Mouse (Mus musculus) liver (tissue): ENCODE measurements around the gene Eme2.
A peak's percentile ranks its signal among the peaks of the same experiment; 100 is the strongest.
"Not testable (repeated sequence)": the region's sequence is repeated elsewhere in the genome, so short reads cannot be mapped to it uniquely, and the experiment has no call there.

Experiments
- DNase-seq: peaks from one replicate; pipeline ENCODE4 v3.0.0-alpha.2; 2020; ENCODE audit warnings: mixed read lengths

Eme2 gene

DNA sequence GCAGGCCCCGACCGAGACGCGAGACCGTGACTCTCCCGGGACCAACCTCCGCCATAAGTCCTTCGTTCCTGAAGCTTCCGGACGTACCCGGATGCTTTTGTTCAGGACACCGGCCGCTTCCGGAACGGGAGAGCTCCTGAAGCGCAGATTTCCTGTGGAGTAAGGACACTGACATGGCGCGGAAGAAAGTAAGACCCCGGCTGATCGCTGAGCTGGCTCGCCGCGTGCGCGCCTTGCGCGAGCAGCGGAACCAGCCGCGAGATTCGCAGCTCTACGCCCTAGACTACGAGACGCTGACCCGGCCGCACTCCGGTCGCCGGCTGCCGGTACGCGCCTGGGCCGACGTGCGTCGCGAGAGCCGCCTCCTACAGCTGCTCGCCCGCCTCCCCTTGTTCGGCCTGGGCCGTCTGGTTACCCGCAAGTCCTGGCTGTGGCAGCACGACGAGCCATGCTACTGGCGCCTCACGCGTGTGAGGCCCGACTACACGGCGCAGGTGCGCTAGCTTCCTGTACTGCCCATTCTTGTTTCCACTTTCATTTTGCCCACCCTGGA lies at the start of gene Eme2, which contains the start of gene Mrps34:
Eme2 (minus strand) TSS at position 93 of the 553 bp plus-strand sequence.
Mrps34 (plus strand) TSS at position 122 of the 553 bp plus-strand sequence.
- DNase-seq, result peak; percentile 84

DNA sequence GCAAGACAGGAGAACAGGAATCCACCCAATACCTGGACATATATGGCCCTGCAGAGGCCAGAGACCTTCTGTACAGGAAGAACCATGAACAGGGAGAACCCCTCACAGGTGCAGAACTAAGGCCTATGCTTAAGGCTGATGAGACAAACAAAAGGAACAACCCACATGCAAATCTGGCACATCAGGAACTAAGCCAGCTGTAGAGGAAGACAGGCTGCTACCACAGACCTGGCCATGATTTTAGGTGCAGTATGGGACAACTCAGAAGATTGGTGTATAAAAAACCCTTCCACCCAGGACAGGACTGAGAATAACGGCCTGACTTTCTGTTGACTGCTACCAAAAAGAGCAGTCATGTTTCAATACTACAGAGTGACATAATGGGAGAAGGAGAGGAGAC lies 48.7 kb upstream of the Eme2 start:
- DNase-seq, result not testable (repeated sequence)

DNA sequence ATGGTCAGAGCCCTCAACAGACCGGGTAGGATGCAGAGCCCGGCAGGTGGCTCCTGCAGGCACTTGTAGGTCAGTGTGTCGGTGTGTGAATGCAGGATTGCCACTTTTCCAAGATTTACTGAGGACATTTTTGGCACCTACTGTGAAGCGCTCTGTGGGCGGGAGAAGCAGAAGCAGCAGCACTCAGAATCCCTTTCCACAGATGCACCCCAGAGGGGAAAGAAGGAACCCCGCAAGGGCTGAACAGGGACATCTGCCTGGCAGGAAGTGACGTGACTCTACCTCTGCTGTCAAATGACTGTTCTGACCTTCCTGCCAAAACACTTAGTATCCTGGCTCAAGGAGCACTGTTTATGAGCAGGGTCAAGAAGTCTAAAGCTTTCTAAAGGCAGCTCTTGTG lies 48.1 kb upstream of the Eme2 start:
- no peak for DNase-seq

DNA sequence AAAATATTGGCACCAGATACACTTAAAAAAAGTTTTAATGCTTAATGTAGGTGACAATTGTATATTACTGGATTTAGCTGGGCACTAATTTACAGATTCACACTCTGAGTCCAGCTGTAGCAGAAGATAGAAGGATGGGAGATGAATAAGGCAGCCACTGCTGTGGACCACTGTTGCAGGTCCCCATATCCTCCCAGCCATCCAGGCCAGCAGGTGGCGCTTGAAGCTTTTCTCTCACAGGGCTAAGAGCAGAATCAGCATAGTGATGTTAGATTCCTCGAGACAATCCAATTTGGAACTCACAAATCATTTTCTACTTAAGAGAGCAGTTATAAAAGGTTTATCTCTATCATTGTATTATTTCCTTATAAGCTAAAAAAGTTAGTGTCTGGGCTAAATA lies 47.6 kb upstream of the Eme2 start:
- DNase-seq, result not testable (repeated sequence)

DNA sequence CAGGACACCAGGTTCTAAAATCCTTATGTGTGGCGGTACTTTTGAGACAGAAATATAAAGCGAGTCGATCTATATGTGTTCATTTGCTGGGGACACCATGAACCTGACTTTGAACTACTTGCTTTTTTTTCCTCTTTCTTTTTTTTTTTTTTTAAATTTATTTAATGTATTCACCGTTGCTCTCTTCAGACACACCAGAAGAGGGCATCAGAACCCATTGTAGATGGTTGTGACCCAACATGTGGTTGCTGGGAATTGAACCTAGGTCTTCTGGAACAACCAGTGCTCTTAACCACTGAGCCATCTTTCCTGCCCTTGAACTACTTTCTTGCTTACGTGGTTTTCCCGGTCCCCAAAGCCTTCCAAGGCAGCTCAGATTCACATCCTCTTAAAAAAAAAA lies 42.4 kb upstream of the Eme2 start:
- no peak for DNase-seq

DNA sequence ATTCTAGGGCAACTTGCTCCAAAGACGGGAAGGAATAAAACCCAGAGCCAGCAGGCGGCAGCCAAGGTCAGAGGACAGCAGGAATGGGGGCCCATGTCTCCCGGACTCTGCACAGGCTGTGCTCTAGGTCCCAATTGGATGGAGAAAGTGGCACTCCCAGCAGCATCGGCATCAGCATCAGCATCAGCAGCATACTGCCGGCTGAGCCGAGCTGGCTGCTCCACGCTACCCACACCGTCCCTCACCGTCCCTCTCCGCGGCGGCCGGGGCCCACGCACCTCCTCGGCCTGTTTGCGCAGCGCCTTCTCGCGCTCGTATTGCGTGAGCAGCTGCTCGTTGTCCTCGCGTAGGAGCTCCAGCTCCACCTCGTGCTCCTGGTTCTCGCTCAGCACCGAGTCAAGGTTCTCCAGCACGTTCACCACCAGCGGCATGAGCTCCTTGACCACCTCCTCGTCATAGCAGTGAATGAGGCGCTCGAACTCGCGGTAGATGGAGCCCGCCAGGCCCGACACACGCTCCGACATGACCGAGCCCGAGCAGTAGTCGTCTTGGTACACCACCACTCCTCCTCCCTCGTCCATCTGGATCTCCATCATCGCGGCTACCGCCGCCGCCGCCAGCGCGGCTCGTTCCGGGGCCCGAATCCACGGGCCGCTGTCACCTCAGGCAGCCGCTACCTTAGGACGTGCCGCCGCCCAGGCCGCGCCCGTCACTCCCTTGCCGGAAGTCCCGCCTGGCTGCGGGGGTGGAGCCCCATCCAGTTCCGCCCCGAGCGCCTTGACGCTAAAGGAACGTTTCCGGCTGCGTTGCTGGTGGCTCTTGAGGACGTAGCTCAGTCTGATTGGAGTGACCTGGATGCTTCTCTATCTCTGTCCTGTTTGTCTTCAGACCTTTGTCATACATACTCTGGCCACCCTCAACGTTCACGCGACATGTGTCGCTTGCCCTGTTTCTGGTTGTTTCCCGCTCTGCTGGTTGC lies 41.7 kb upstream of the Eme2 start, which contains the start of gene Mapk8ip3:
Mapk8ip3 (minus strand) TSS at position 719 of the 979 bp plus-strand sequence.
- DNase-seq, result peak; percentile 97

DNA sequence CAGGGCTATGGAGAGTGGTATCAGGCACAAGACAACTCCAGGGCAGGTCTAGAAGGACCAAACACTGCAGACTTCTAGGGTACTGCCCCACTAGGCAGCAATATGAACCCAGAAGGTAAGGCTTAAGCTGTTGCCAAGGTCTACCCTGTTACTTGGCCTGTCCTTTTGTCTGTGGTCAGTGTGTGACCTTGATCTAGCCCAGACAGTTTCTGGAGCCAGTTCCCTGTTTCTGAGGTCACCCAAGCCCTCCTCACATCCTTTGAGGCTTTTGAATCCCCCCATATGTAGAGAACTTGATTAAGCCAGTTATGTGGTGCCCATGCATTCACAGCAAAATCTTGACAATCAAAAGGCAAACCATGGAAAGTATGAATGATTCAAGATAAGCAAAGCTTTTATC lies 40.8 kb upstream of the Eme2 start:
- DNase-seq, result no peak

DNA sequence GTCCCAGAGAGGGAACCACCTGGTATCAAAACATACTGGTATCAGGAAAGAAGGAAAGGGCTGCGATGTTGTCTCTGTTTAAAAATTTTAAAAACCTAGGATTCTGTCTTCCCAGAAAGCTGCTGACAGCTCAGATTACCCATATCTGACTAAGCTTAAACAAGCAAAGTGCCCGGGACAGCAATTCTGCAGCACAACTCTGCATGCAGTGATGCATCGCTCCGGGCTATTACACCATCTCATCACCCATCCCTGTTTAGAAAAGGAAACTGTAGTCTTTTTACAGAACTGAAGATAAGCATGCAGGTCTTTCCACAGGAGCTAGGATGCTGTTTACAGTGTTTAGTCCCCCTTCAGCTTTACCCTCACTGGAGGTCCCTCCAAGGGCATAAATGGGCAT lies 40.0 kb upstream of the Eme2 start:
- no peak for DNase-seq

DNA sequence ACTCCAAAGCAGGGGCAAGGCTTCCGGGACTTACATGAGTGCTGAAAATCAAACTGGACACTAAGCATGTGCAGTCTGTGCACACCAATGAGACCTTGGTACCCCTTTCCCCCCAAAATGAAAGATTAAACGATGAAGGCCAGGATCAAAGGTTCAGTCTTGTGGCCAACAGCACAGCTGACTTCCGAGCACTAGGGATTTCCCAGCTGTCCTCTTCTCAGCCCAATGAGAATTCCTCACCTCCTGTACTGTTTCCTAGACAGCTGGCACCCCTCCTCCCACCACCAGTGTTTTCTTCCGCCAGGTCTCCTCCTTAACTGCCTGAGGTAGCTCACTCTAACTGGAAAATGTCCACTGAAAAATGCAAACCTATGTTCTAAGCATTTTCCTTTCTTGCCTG lies 38.3 kb upstream of the Eme2 start:
- DNase-seq, result no peak

DNA sequence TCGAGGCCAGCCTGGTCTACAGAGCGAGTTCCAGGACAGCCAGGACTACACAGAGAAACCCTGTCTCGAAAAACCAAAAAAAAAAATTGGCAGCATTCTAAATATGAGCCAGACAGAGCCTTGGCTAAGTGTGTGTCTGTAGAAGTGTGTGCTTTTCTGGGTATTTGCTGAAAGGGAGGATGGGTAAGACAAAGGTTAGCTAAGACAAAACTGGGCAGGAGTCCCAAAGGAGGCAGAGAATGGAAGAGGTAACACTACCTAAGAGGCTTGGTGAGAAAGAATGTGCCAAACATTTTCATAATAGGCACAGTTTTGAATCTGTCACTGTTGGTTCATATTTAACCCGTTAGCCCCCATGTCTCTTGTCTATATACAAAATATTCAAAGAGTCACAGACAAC lies 37.5 kb upstream of the Eme2 start:
- no peak for DNase-seq

DNA sequence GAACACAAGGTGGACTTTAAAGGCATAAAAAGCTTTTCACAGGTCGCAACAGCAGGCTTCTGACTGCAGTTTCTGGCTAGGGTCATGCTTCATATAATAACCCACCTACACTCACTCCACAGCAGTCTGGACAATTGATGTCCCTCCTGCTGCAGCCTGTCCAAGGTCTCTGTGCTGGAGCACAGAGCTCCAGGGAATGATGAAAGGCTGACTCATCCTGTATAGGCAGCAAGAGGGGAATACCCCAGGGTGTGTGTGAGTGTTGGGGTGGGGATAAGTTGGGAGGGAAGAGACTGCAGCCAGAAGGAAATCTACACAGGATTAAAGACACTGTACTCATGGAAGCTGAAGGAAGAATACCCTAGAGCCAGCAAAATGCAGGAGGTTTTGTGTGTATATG lies 34.6 kb upstream of the Eme2 start:
- DNase-seq, result no peak

DNA sequence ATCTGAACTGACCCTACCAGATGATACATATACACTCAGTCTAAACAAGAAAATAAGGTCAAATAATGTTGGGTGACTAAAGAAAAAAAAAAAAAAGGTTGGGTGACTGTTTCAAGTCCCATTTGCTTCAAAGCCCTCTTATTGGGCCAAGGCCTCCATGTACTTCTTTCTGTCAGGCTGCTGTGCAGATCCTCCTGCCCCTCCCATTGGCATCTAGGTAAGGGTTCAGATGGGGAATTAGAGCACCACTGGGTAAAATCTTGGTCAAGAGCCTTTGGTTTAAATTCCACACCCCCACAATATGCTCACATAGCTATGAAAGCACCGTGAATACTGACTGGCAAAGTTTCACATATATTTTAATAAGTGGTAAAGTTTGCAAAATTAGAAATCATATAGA lies 28.4 kb upstream of the Eme2 start:
- no peak for DNase-seq

DNA sequence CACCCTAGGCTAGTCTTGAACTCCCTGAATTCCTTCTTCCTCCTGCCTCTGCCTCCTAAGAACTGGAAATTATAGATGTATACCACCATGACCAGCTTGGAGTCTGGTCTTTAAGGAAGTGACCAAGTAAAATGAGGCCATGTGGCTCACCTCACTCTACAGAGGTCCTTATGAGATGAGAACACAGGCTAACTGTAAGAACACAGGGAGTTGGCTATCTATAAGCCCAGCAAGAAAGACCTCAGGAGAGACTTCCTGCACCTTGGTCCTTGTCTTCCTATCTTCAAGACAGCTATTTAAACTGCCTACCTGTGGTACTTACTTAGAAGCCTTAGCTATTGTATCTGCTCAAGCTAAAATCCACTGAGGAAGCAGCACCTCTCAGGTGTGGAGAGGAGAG lies 19.1 kb upstream of the Eme2 start:
- DNase-seq, result no peak

DNA sequence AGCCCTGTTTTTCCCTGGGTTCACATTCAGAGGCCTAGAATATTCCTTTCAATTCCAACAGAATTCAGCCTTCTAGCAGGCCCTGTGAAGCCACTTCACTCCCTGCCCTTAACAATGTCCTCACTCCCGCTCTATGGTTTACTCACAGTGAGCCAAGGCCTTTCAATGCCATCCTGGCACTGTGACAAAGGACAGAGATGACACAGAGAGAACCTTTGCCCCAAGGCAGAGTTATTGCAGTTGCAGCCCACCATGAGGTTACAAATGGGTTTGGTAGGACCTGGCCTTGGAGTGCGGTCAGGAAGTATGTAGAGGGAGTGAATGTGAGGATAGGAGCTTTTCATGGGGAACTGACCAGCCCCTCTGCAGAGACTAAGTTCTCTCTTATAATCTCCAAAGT lies 12.7 kb upstream of the Eme2 start:
- DNase-seq, result no peak

DNA sequence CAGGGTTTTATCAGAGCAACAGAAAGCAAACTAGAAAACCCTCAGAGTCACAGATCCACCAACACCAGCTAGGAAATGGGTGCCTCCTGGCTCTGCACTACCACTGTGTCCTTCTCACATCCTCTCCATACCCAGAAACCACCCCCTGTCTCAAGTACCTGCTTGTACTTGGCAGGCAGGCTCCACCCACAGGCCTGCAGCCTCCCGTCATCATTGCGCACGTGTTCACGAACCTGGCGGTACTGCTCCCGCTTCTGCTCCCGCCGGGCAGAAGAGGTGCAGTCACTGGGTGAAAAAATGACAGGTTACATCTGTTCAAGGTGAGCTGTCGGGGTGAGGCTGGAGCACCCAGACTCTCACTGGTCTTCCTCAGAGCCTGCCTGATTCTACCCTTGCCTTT lies 8.9 kb upstream of the Eme2 start:
- DNase-seq, result peak; percentile 56

DNA sequence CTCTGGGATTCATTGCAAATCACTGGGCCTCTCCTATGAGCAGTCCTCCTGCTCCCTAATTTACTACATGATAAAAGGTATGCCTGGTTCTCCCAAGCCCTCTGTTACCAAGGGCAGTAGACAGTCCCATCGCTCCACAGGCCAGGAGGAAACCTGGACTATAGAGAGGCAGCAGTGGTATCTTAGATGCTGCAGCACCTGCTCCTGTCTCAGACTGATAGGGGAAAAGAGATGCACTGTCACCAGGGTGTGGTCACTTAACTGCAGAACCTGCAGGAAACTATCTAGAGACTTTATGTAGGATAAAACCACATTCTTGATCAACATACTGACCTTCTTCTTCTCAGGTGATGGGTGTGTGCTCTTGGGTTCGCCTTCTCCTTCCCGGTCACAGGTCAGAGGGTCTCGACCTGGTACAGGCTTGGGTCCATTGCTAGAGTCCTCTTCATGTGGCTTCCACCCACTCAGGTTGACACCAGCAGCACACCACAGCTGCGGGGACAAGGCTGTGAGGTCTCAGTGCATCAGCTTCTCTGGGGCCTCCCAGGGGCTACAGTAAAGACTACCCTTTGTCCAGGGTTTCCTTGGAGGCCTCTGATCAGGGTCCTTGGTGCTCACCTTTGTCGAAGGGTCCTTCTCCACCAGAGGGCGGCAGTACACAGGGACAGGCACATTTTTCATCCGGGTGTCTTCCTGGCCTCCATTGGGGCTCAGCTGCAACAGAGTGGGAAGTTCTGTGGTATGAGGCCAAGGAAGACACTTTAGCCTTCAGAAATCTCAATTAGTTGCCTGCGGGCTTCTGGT lies 8.0 kb upstream of the Eme2 start:
- peak; percentile 85 for DNase-seq

DNA sequence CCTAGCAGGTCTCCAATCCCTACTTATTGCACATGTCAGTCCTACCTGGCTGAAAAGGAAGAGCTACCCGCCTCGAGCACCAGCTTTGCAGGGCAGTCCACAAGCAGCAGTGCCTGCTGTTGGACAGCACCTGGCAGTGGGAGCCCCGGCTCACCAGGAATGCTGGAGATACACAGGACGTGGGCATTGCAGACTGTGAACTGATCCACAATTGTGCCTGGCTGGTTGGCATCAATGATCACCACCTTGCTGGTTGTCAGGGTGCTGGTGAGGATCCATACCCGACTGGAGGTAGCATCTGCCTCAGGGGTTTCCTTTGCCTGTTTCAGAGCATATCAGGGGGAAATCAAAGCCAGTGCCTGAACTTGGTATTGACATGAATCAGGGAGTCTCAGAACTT lies 7.2 kb upstream of the Eme2 start:
- DNase-seq, result no peak

DNA sequence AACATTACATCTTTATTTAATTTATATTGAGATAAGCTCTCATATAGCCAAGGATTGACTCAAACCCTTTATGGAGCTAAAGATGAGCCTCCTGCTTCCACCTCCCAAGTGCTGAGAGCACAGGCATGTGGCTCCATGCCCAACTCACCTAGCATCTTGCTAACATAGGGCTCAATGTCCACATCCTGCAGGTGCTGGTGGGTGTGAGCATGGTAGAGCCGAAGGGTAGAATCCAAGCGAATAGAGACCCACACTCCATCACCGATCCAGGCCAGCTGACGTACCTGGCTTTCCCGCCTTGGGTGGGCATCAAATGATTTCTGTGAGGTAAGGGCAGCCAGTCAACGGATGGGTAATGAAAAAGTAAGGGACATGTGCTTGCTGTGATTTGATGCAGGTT lies 5.1 kb upstream of the Eme2 start:
- DNase-seq, result no peak

DNA sequence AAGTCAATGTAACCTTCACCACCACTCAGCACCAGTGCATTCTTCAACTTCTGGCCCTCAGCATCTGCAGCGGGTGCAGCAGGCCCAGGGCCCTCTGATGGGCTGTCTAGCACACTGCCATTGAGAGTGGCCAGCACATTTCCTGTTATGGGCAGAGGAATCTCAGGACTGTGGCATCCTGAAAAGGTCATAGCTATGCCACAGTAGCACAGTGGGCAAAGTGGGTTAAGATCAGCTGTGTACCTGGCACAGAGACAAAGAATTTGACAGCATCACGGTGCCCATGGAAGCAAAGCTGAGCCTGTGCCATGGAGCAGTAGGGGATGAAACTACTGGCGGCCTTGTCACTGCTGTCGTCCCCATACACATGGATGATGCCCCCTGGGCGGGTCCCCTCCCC lies 4.3 kb upstream of the Eme2 start:
- DNase-seq, result no peak

DNA sequence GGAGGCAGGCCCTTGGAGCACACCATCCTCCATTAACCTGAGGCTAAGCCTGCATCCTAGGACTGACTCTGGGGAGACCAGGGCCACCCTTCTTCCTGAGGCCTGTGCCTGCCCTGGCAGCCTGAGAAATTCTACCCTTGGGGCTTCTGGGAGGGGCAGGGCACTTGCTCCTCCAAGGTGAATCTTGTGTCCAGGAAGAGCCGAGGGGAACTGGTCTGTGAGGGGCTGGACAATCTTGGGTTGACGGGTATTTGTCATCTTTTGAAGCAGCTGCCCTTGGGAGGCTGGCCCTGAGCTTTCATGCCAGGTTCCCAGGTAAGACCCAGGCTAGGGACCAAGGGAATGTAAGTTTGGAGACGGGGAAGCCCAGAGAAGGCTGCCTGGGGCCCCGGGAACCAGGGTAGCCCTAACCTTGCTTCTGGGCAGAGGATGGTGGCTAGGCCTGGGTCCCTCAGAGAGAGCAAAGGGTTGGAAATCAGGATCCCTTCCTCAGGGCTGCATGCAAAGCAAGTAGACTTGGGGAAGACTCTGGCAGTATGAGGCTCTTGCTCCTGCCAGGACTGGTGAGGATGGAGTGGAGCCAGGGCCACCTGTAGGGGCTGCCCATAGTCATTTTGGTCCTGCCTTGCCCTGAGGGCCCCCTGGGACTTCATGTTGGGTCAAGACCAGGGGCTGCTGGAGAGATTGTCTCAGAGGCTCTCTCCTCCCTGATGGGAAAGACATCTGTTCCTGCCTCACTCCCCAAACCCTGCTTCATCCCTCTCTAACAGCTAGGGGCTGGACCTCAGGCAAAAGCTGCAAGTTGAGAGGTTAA lies 3.4 kb upstream of the Eme2 start:
- no peak for DNase-seq

DNA sequence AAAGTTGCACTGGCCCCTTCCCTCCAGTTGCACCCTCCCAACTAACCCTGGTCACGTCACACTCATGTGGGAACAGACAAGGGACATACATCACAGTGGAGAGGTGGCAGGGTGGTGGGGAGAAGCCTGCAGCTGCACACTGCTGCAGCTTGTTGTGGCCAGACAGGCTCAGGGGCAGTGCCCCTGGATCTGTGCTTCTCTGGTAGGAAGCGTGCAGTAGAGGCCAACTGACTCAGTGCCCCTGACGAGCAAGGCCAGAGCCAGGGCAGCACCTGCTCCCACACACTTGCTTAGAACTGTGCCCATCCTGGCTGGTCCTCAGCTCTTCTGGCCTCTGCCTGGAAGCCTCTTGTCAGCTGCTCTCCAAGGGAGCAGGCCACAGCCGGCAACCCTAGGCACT lies 2.7 kb upstream of the Eme2 start:
- DNase-seq, result no peak

DNA sequence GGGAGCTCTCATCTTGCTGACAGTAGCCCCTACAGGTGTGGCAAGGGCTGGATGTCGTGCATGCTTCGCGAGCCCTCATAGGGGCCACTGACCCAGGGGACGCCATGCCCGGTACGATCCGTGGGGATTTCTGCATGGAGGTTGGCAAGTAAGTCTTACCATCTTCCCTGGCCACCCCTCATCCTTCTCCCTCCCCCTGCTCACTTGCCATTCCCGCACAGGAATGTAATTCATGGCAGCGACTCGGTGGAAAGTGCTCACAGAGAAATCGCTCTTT lies 2.0 kb upstream of the Eme2 start:
- no peak for DNase-seq
